Mouse (Mus musculus): ENCODE results near the gene Sncb. TPM values are rescaled to one million over a fixed set of nuclear protein-coding genes. Genes with fewer than 3 reads are reported as not detected.
A peak's percentile ranks its signal among the peaks of the same experiment; 100 is the strongest.
"Not testable (repeated sequence)": the region's sequence is repeated elsewhere in the genome, so short reads cannot be mapped to it uniquely, and the experiment has no call there.

The Sncb gene
- polyA plus RNA-seq, 1 experiment from 2014 or later: 1.1 TPM

- Histone ChIP-seq H3K36me3 (replicated peaks) (no peaks in the 10 kb centered on the region), H3K27me3 (ENCODE audit: poor library complexity, severe bottlenecking) (peaks cover 89% of the 10 kb centered on the region), H3K4me3 (no peak overlapping the region), H3K27ac (no peak overlapping the region), H3K9me3 (no peaks in the 10 kb centered on the region), H3K4me1 (peaks cover 18% of the 10 kb centered on the region)
- no peak for DNase-seq (ENCODE audit: extremely low spot score, low spot score)
- 55% methylated on average over 5 of the region's 5 CpGs for WGBS
These were observed 28.4 kb upstream of the Sncb start for GRCm38 (mm10) chr13:54794843-54795242.

GRCm38 (mm10) chr13:54794002-54794577 lies 27.7 kb upstream of the Sncb start:
- no peak for DNase-seq (ENCODE audit: extremely low spot score, low spot score)
- H3K4me1 ChIP-seq: peaks cover 26% of the 10 kb centered on the region
- no peaks in the 10 kb centered on the region for H3K9me3 ChIP-seq
- no peak overlapping the region for H3K27ac ChIP-seq
- no peaks in the 10 kb centered on the region for H3K36me3 ChIP-seq (replicated peaks)
- H3K27me3 ChIP-seq (ENCODE audit: poor library complexity, severe bottlenecking): peaks cover 91% of the 10 kb centered on the region
- no peak overlapping the region for H3K4me3 ChIP-seq
- WGBS: 83% methylated on average over 16 of the region's 16 CpGs

GRCm38 (mm10) chr13:54792259-54793230 lies 26.1 kb upstream of the Sncb start:
- no peaks in the 10 kb centered on the region for H3K36me3 ChIP-seq (replicated peaks)
- H3K9me3 ChIP-seq: no peaks in the 10 kb centered on the region
- no peak for DNase-seq (ENCODE audit: extremely low spot score, low spot score)
- 19% methylated on average over 21 of the region's 21 CpGs for WGBS
- H3K27me3 ChIP-seq (ENCODE audit: poor library complexity, severe bottlenecking): peaks cover 88% of the 10 kb centered on the region
- no peak overlapping the region for H3K27ac ChIP-seq
- H3K4me3 ChIP-seq: no peak overlapping the region
- peaks cover 34% of the 10 kb centered on the region for H3K4me1 ChIP-seq

GRCm38 (mm10) chr13:54789561-54790397 lies 23.4 kb upstream of the Sncb start:
- Histone ChIP-seq H3K4me1 (peaks cover 34% of the 10 kb centered on the region), H3K27ac (peak overlapping the region; percentile 76), H3K9me3 (no peaks in the 10 kb centered on the region), H3K4me3 (peak overlapping the region; percentile 67), H3K36me3 (replicated peaks) (no peaks in the 10 kb centered on the region), H3K27me3 (ENCODE audit: poor library complexity, severe bottlenecking) (peaks cover 76% of the 10 kb centered on the region)
- peak; percentile 46 for DNase-seq (ENCODE audit: extremely low spot score, low spot score)
- WGBS: 1% methylated on average over 38 of the region's 38 CpGs

GRCm38 (mm10) chr13:54788740-54789560 lies 22.6 kb upstream of the Sncb start, which contains the start of gene Tspan17:
Gene Tspan17, plus strand, starts transcription at chr13:54789377.
- WGBS: 2% methylated on average over 49 of the region's 49 CpGs
- no peaks in the 10 kb centered on the region for H3K36me3 ChIP-seq (replicated peaks)
- peak; percentile 100 for DNase-seq (ENCODE audit: extremely low spot score, low spot score)
- H3K27me3 ChIP-seq (ENCODE audit: poor library complexity, severe bottlenecking): peaks cover 67% of the 10 kb centered on the region
- peaks cover 30% of the 10 kb centered on the region for H3K4me1 ChIP-seq
- peak within 1 kb of the TSS; percentile 67 for H3K4me3 ChIP-seq
- peak within 1 kb of the TSS; percentile 76 for H3K27ac ChIP-seq
- H3K9me3 ChIP-seq: no peaks in the 10 kb centered on the region

GRCm38 (mm10) chr13:54787591-54787990 lies 21.2 kb upstream of the Sncb start:
- 92% methylated on average over 2 of the region's 2 CpGs for WGBS
- not testable (repeated sequence) for H3K36me3 ChIP-seq (replicated peaks); H3K4me3 ChIP-seq; H3K27ac ChIP-seq; DNase-seq (ENCODE audit: extremely low spot score, low spot score); H3K9me3 ChIP-seq
- H3K27me3 ChIP-seq (ENCODE audit: poor library complexity, severe bottlenecking): peaks cover 54% of the 10 kb centered on the region
- peaks cover 27% of the 10 kb centered on the region for H3K4me1 ChIP-seq

GRCm38 (mm10) chr13:54783698-54784097 lies 17.3 kb upstream of the Sncb start, which contains the start of gene Eif4e1b:
Gene Eif4e1b, plus strand, starts transcription at chr13:54783998.
- peaks cover 22% of the 10 kb centered on the region; the same call in 1 of the 2 replicates for H3K27me3 ChIP-seq (ENCODE audit: poor library complexity, severe bottlenecking)
- H3K4me1 ChIP-seq: peaks cover 4% of the 10 kb centered on the region
- DNase-seq (ENCODE audit: extremely low spot score, low spot score): no peak
- WGBS: 87% methylated on average over 4 of the region's 4 CpGs
- no peaks in the 10 kb centered on the region for H3K36me3 ChIP-seq (replicated peaks)
- no peaks in the 10 kb centered on the region for H3K9me3 ChIP-seq
- H3K4me3 ChIP-seq: no peak within 1 kb of the TSS
- H3K27ac ChIP-seq: no peak within 1 kb of the TSS

GRCm38 (mm10) chr13:54783235-54783634 lies 16.8 kb upstream of the Sncb start:
- H3K4me1 ChIP-seq: no peaks in the 10 kb centered on the region
- no peak overlapping the region for H3K4me3 ChIP-seq
- WGBS: 48% methylated on average over 2 of the region's 2 CpGs
- no peak overlapping the region for H3K27ac ChIP-seq
- DNase-seq (ENCODE audit: extremely low spot score, low spot score): no peak
- peaks cover 18% of the 10 kb centered on the region; the same call in 1 of the 2 replicates for H3K27me3 ChIP-seq (ENCODE audit: poor library complexity, severe bottlenecking)
- H3K36me3 ChIP-seq (replicated peaks): no peaks in the 10 kb centered on the region
- H3K9me3 ChIP-seq: no peaks in the 10 kb centered on the region

GRCm38 (mm10) chr13:54781086-54781485 lies 14.7 kb upstream of the Sncb start:
- Histone ChIP-seq H3K4me1 (no peaks in the 10 kb centered on the region), H3K9me3 (no peaks in the 10 kb centered on the region; the same call in 1 of the 2 replicates), H3K36me3 (replicated peaks) (no peaks in the 10 kb centered on the region), H3K27me3 (ENCODE audit: poor library complexity, severe bottlenecking) (no peaks in the 10 kb centered on the region), H3K27ac (no peak overlapping the region), H3K4me3 (no peak overlapping the region)
- DNase-seq (ENCODE audit: extremely low spot score, low spot score): no peak
- 83% methylated on average over 3 of the region's 3 CpGs for WGBS

GRCm38 (mm10) chr13:54780592-54780991 lies 14.2 kb upstream of the Sncb start:
- 85% methylated on average over 3 of the region's 3 CpGs for WGBS

GRCm38 (mm10) chr13:54767012-54767411 lies 617 bp upstream of the Sncb start:
- DNase-seq (ENCODE audit: extremely low spot score, low spot score): no peak
- H3K4me3 ChIP-seq: no peak overlapping the region
- peaks cover 59% of the 10 kb centered on the region for H3K27me3 ChIP-seq (ENCODE audit: poor library complexity, severe bottlenecking)
- H3K27ac ChIP-seq: no peak overlapping the region
- H3K4me1 ChIP-seq: peaks cover 26% of the 10 kb centered on the region
- H3K9me3 ChIP-seq: peaks cover 2% of the 10 kb centered on the region; the same call in 1 of the 2 replicates
- no peaks in the 10 kb centered on the region for H3K36me3 ChIP-seq (replicated peaks)
- WGBS: 80% methylated on average over 4 of the region's 4 CpGs

More at GRCm38 (mm10) chr13:54780592-54780991, 14.2 kb upstream of the Sncb start:
- DNase-seq (ENCODE audit: extremely low spot score, low spot score): no peak
- Histone ChIP-seq H3K27me3 (ENCODE audit: poor library complexity, severe bottlenecking) (no peaks in the 10 kb centered on the region), H3K27ac (no peak overlapping the region), H3K4me3 (no peak overlapping the region), H3K4me1 (no peaks in the 10 kb centered on the region), H3K9me3 (no peaks in the 10 kb centered on the region; the same call in 1 of the 2 replicates), H3K36me3 (replicated peaks) (no peaks in the 10 kb centered on the region)

Data from forebrain, embryonic 10.5 days (tissue).